Mouse (Mus musculus) spleen, adult 2 months (tissue): ENCODE measurements around the gene Idh1.

Source experiments
- CTCF ChIP-seq: fragments of 200-500 bp; IDR thresholded peaks from 2 replicates; pipeline ENCODE4 v1.5.1; 2011; ENCODE audit warnings: mild to moderate bottlenecking, inconsistent platforms; ENCODE audit not compliant: insufficient read depth, insufficient read length, insufficient replicate concordance; ENCODE audit errors: extremely low read depth
- POLR2A ChIP-seq: fragments of 200-500 bp; IDR thresholded peaks from 2 replicates; pipeline ENCODE4 v1.6.1; 2011; ENCODE audit warnings: low read depth, low read length, inconsistent platforms

GRCm38 (mm10) chr1:65177452-65177851 lies 8.8 kb downstream of the Idh1 start:
- no peak for TF ChIP-seq CTCF
- TF ChIP-seq POLR2A: no peak
